Mouse (Mus musculus) brain, embryonic 14.5 days (tissue): ENCODE results near the gene Engase. TPM values are rescaled to one million over a fixed set of nuclear protein-coding genes. Genes with fewer than 3 reads are reported as not detected.

ENCODE experiments used
- DNase-seq: peaks from one replicate; pipeline ENCODE4 v3.0.0-alpha.2; 2011; ENCODE audit warnings: low read depth
- CTCF ChIP-seq: fragments of 200-500 bp; IDR thresholded peaks from 2 replicates; pipeline ENCODE4 v1.5.1; 2012; ENCODE audit warnings: inconsistent platforms, mild to moderate bottlenecking, moderate library complexity, borderline replicate concordance; ENCODE audit not compliant: insufficient read depth, insufficient read length; ENCODE audit errors: extremely low read depth
- POLR2A ChIP-seq: fragments of 200-500 bp; IDR thresholded peaks from 2 replicates; pipeline ENCODE4 v1.6.1; 2012; ENCODE audit warnings: mild to moderate bottlenecking, inconsistent platforms, borderline replicate concordance; ENCODE audit not compliant: poor library complexity, insufficient read depth, insufficient read length, severe bottlenecking; ENCODE audit errors: extremely low read depth
- polyA plus RNA-seq: library from polyadenylated mRNA; depleted of rRNA; stranded (reverse); fragments of >200 nt; gene quantifications from 2 replicates; pipeline ENCODE4 v1.2.3, GENCODE M21; 2012; rRNA removed

Engase gene
- polyA plus RNA-seq, 1 experiment = 8.1 TPM

GRCm38 (mm10) chr11:118523496-118524145, 47.0 kb downstream of the Engase start:
- no peak for TF ChIP-seq POLR2A
- TF ChIP-seq CTCF = no peak
- DNase-seq = no peak

GRCm38 (mm10) chr11:118525059-118525458, 48.4 kb downstream of the Engase start:
- TF ChIP-seq CTCF (no peak), POLR2A (no peak)
- DNase-seq = peak; percentile 70

DNA sequence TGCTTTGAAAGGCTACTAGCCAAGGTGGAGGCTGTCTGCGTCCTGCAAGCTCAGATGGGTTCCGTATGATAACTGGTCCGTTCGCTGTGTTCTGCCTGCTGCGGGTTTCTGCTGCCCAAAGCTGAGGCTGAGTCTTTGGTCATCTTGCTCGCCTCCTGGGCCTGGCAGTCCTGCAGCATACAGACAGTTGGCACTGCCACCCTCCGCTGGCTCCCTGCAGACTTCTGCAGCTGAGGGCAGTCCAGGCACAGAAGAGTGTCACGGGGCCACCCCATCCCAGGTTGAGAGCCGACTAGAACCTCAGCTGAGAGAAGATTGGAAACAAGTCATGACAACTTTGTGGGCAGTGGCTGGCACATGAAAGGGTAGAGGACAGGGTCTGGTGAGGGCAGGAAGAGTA, 52.1 kb downstream of the Engase start:
- TF ChIP-seq POLR2A (no peak), CTCF (no peak)
- DNase-seq = no peak

GRCm38 (mm10) chr11:118530313-118530712, 53.7 kb downstream of the Engase start:
- peak; percentile 55 for DNase-seq
- TF ChIP-seq CTCF (no peak), POLR2A (no peak)

GRCm38 (mm10) chr11:118534382-118535092, 57.9 kb downstream of the Engase start:
- peak; percentile 66 for DNase-seq
- TF ChIP-seq POLR2A (no peak), CTCF (peak; percentile 68)

- TF ChIP-seq CTCF (no peak), POLR2A (no peak)
- DNase-seq = no peak
Observed at GRCm38 (mm10) chr11:118538008-118538407, 61.4 kb downstream of the Engase start.

Other genes starting within 250 kb of the Engase start
- 35.9 and 36.8 TPM in 2 replicates for gene Cyth1, start 228.2 kb upstream of the Engase start, polyA plus RNA-seq
- 20.0 and 23.4 TPM in 2 replicates for gene Usp36, start 186.6 kb upstream of the Engase start, polyA plus RNA-seq
- 0.10 and 0.45 TPM in 2 replicates for gene Cep295nl, start 134.3 kb upstream of the Engase start, polyA plus RNA-seq
- gene Timp2, start 121.1 kb upstream of the Engase start, polyA plus RNA-seq = 77.6 and 95.4 TPM in 2 replicates
- gene Lgals3bp, start 74.7 kb upstream of the Engase start, polyA plus RNA-seq = 5.6 and 7.0 TPM in 2 replicates
- gene Cant1, start 57.7 kb upstream of the Engase start, polyA plus RNA-seq = 38.8 and 45.7 TPM in 2 replicates
- gene C1qtnf1, start 48.6 kb upstream of the Engase start, polyA plus RNA-seq = 4.6 and 5.9 TPM in 2 replicates